Comparison of ENCODE assay signal across 12 mouse cellular contexts in genomic region chr3:103221435-103221834, GRCm38 (mm10). TPM values are rescaled to one million over a fixed set of nuclear protein-coding genes. Genes with fewer than 3 reads are reported as not detected.
DNase-seq lines count a peak whose midpoint lies in the region.
"Had no signal": no experiment of that assay in that cellular context is flagged by ENCODE, and none has a peak within 500 bp of the region (broad histone marks: within the 10 kb centered on the region; RNA-seq: fewer than 3 reads in every experiment).

No protein-coding gene starts in this region.

- intact Hi-C loops in left cerebral cortex, postnatal 4 days (cut with DNase I), result no loop called here

- peak; percentile 55 to 68 for DNase-seq in cerebellum, postnatal 10 days
- DNase-seq in cerebellum, adult 9-10 months, result no peak
- peak; percentile 33 for DNase-seq in left cerebral cortex, postnatal 4 days
- no peak for DNase-seq in left cerebral cortex, adult 18-20 months (ENCODE audit: low spot score in 2 of 2)
- peak; percentile 37 for DNase-seq in layer of hippocampus, adult 9-10 months (ENCODE audit: low spot score)
- DNase-seq in telencephalon, adult 2 months (ENCODE audit: low read depth, low spot score), result peak; percentile 17
- no peak for DNase-seq in left cerebral cortex, adult 8-10 months (ENCODE audit: low spot score in 2 of 2)
- DNase-seq in urinary bladder, postnatal 10 days (ENCODE audit: low spot score), result no peak
- DNase-seq: cerebellum, adult 8-10 months; gastrocnemius, postnatal 14 days; heart, postnatal 10 days; thymus, postnatal 14 days had no signal

RNA-seq across cellular contexts. Expression of gene Bcas2, which starts 50.0 kb away (rescaled TPM):
- total RNA-seq in left cerebral cortex, postnatal 4 days (2021), result 10 to 100 TPM; 86.1 to 93.7 TPM
- total RNA-seq in left cerebral cortex, adult 18-20 months (2021), result 10 to 100 TPM; 64.8 to 68.3 TPM
- total RNA-seq in left cerebral cortex, adult 8-10 months (2022), result 10 to 100 TPM; 60.2 to 73.7 (median 70.6) TPM

RNA-seq across cellular contexts. Expression of gene Trim33, which starts 57.7 kb away (rescaled TPM):
- total RNA-seq in left cerebral cortex, postnatal 4 days (2021), result 10 to 100 TPM; 73.1 to 75.2 TPM
- 10 to 100 TPM; 53.9 to 54.3 TPM for total RNA-seq in left cerebral cortex, adult 18-20 months (2021)
- 10 to 100 TPM; 46.9 to 57.8 (median 51.7) TPM for total RNA-seq in left cerebral cortex, adult 8-10 months (2022)

Comparison
In these comparisons a context has a peak if more than half of its experiments do, and no peak if none do; other contexts are left out.
1. DNase-seq: peak in cerebellum, postnatal 10 days (2 of 2), left cerebral cortex, postnatal 4 days (single experiment), layer of hippocampus, adult 9-10 months (single experiment) and telencephalon, adult 2 months (single experiment); none in cerebellum, adult 9-10 months (single experiment), left cerebral cortex, adult 18-20 months (0 of 2), left cerebral cortex, adult 8-10 months (0 of 2) and urinary bladder, postnatal 10 days (single experiment).